ENCODE assay signal across 11 mouse cellular contexts in genomic region chr8:116508721-116509120, GRCm38 (mm10). TPM values are rescaled to one million over a fixed set of nuclear protein-coding genes. Genes with fewer than 3 reads are reported as not detected.
DNase-seq lines count a peak whose midpoint lies in the region; ATAC-seq and TF ChIP-seq lines count a peak whose summit lies in the region.
"Had no signal": no experiment of that assay in that cellular context is flagged by ENCODE, and none has a peak within 500 bp of the region (broad histone marks: within the 10 kb centered on the region; RNA-seq: fewer than 3 reads in every experiment).

No protein-coding gene starts in this region.

- no peak overlapping the region for H3K9ac ChIP-seq in midbrain, postnatal 0 days (replicated peaks; ENCODE audit: low read length, poor library complexity, severe bottlenecking)
- H3K9ac ChIP-seq: embryonic facial prominence, embryonic 13.5 days; heart, embryonic 13.5 days; liver, embryonic 13.5 days had no signal

- no peaks in the 10 kb centered on the region for H3K9me3 ChIP-seq in midbrain, postnatal 0 days (ENCODE audit: low read length)
- H3K9me3 ChIP-seq: embryonic facial prominence, embryonic 13.5 days; heart, embryonic 13.5 days; liver, embryonic 13.5 days had no signal

- no peak for ATAC-seq in midbrain, postnatal 0 days (ENCODE audit: low FRiP score)
- ATAC-seq in erythroblast, adult 5-6 weeks (replicated peaks; ENCODE audit: low FRiP score, poor library complexity, severe bottlenecking) = no peak
- ATAC-seq: intestine, postnatal 0 days had no signal

- peak; percentile 27 for DNase-seq in ovary, adult 18-20 months (ENCODE audit: low spot score)
- no peak for DNase-seq in ovary, postnatal 10 days (ENCODE audit: low spot score)
- peak; percentile 46 to 51 for DNase-seq in cerebellum, postnatal 36 days
- peak; percentile 16 for DNase-seq in heart, postnatal 25 days (ENCODE audit: low spot score)
- peak; percentile 77 for DNase-seq in skeletal muscle tissue, adult 2 months (ENCODE audit: low read depth, low spot score)
- no peak for DNase-seq in midbrain, postnatal 0 days (ENCODE audit: low spot score)
- DNase-seq: liver, embryonic 13.5 days had no signal

- H3K27ac ChIP-seq in midbrain, postnatal 0 days (ENCODE audit: low read depth, low read length) = no peak overlapping the region
- H3K27ac ChIP-seq: embryonic facial prominence, embryonic 13.5 days; heart, embryonic 13.5 days; liver, embryonic 13.5 days had no signal

- no peak overlapping the region for H3K4me3 ChIP-seq in midbrain, postnatal 0 days (ENCODE audit: low read depth, low read length)
- H3K4me3 ChIP-seq: embryonic facial prominence, embryonic 13.5 days; heart, embryonic 13.5 days; liver, embryonic 13.5 days had no signal

- H3K36me3 ChIP-seq in midbrain, postnatal 0 days (ENCODE audit: insufficient read depth, low read length) = no peaks in the 10 kb centered on the region
- H3K36me3 ChIP-seq: embryonic facial prominence, embryonic 13.5 days; heart, embryonic 13.5 days; liver, embryonic 13.5 days had no signal

- no peaks in the 10 kb centered on the region for H3K27me3 ChIP-seq in midbrain, postnatal 0 days (ENCODE audit: insufficient read depth, low read length)
- H3K27me3 ChIP-seq: embryonic facial prominence, embryonic 13.5 days; heart, embryonic 13.5 days; liver, embryonic 13.5 days had no signal

- WGBS in midbrain, postnatal 0 days = 77% methylated on average over 5 of the region's 5 CpGs

- H3K4me2 ChIP-seq in midbrain, postnatal 0 days (ENCODE audit: low read depth, low read length, poor library complexity, severe bottlenecking) = no peak overlapping the region
- H3K4me2 ChIP-seq: embryonic facial prominence, embryonic 13.5 days; heart, embryonic 13.5 days; liver, embryonic 13.5 days had no signal

- TF ChIP-seq CTCF in midbrain, postnatal 0 days (IDR thresholded peaks at IDR 0.05) = no peak

- H3K4me1 ChIP-seq in midbrain, postnatal 0 days (ENCODE audit: insufficient read depth, low read length) = no peaks in the 10 kb centered on the region
- H3K4me1 ChIP-seq: liver, embryonic 13.5 days had no signal

- intact Hi-C loops in heart, postnatal 25 days (cut with DNase I) = loop anchor here (5.0 to 10.0 kb wide), 3 partner anchors 34 to 226 kb away; partner anchors contain the start of gene Cdyl2

RNA-seq across cellular contexts. Expression of gene Dynlrb2, which starts 3.9 kb away (rescaled TPM):
- not detected for total RNA-seq in heart, postnatal 25 days (2021)
- 2.0 and 20.4 TPM in 2 replicates for total RNA-seq in midbrain, postnatal 0 days (2014; rRNA removed)
- polyA plus RNA-seq in midbrain, postnatal 0 days (2015; fragmentation: Nextera tagmentation; extraction: Ambion mirVana) = 14.5 and 17.4 TPM in 2 replicates
- not detected in 2 replicates for total RNA-seq in erythroblast, adult 5-6 weeks (2015; ENCODE audit: low replicate concordance)
- not detected in 2 replicates for total RNA-seq in erythroblast, adult 5-6 weeks (2017; ENCODE audit: low replicate concordance)
- polyA plus RNA-seq: embryonic facial prominence, embryonic 13.5 days; heart, embryonic 13.5 days; intestine, postnatal 0 days; liver, embryonic 13.5 days had no signal

Comparison
In these comparisons a context has a peak if more than half of its experiments do, and no peak if none do; other contexts are left out.
1. DNase-seq: peak in ovary, adult 18-20 months (single experiment), cerebellum, postnatal 36 days (2 of 2), heart, postnatal 25 days (single experiment) and skeletal muscle tissue, adult 2 months (single experiment); none in ovary, postnatal 10 days (single experiment) and midbrain, postnatal 0 days (single experiment).